ENCODE assay signal across 22 mouse cellular contexts in the genomic region with DNA sequence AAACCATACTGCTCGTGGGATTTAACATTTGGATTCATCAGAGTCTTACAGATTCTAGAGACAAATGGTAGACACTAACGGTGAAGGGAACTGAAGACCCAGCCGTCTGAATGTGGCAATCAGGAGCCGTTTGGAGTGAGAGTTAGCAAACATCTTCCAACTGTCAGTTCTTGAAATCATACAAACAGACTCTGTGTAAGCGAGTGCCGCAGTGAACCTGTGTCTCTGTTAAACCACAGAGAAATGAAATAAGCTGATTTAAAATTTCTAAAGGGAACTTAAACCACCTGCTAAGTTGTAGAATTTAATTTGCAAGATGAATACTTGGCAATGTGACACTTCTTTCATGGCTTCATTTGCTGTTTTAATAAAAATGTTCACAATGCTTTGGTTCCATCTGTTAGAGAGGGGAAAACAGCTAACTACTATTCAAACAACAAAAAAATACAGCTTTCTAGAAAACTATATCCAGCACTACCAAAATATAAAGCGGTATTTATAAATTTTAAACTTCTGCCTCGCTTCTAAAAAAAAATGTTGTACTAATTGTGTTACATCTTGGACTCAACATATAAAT.
A peak's percentile ranks its signal among the peaks of the same experiment; 100 is the strongest.
DNase-seq lines count a peak whose midpoint lies in the region; ATAC-seq lines count a peak whose summit lies in the region.
"Had no signal": no experiment of that assay in that cellular context is flagged by ENCODE, and none has a peak within 500 bp of the region (broad histone marks: within the 10 kb centered on the region; RNA-seq: fewer than 3 reads in every experiment).

No protein-coding gene starts in this region.

- H3K9me3 ChIP-seq in forebrain, embryonic 13.5 days (replicated peaks) = no peaks in the 10 kb centered on the region
- no peaks in the 10 kb centered on the region for H3K9me3 ChIP-seq in forebrain, embryonic 10.5 days
- H3K9me3 ChIP-seq: heart, embryonic 10.5 days; limb, embryonic 10.5 days; liver, embryonic 15.5 days; neural tube, embryonic 15.5 days had no signal

- peak; percentile 68; the same call in 1 of the 2 replicates for ATAC-seq in forebrain, embryonic 13.5 days
- ATAC-seq: inflammation-experienced regulatory T-cells, adult 6 months had no signal

- H3K4me1 ChIP-seq in forebrain, embryonic 13.5 days = no peaks in the 10 kb centered on the region
- no peaks in the 10 kb centered on the region for H3K4me1 ChIP-seq in forebrain, embryonic 10.5 days
- H3K4me1 ChIP-seq: heart, embryonic 10.5 days; limb, embryonic 10.5 days; liver, embryonic 15.5 days; neural tube, embryonic 15.5 days had no signal

- H3K4me2 ChIP-seq in forebrain, embryonic 13.5 days = no peak overlapping the region
- H3K4me2 ChIP-seq: hindbrain, embryonic 14.5 days; liver, embryonic 15.5 days; neural tube, embryonic 15.5 days had no signal

- no peak overlapping the region for H3K9ac ChIP-seq in forebrain, embryonic 13.5 days
- H3K9ac ChIP-seq: hindbrain, embryonic 14.5 days; liver, embryonic 15.5 days; neural tube, embryonic 15.5 days had no signal

- H3K36me3 ChIP-seq in forebrain, embryonic 13.5 days (ENCODE audit: poor library complexity, severe bottlenecking) = no peaks in the 10 kb centered on the region
- H3K36me3 ChIP-seq in forebrain, embryonic 10.5 days (replicated peaks) = no peaks in the 10 kb centered on the region
- H3K36me3 ChIP-seq: heart, embryonic 10.5 days; limb, embryonic 10.5 days; liver, embryonic 15.5 days; neural tube, embryonic 15.5 days had no signal

- no peak overlapping the region for H3K27ac ChIP-seq in forebrain, embryonic 13.5 days
- no peak overlapping the region for H3K27ac ChIP-seq in forebrain, embryonic 10.5 days
- H3K27ac ChIP-seq: gastrocnemius, adult 2 months; heart, embryonic 10.5 days; hindbrain, embryonic 14.5 days; limb, embryonic 10.5 days; liver, embryonic 15.5 days; neural tube, embryonic 15.5 days had no signal

- H3K27me3 ChIP-seq in forebrain, embryonic 13.5 days = no peaks in the 10 kb centered on the region
- H3K27me3 ChIP-seq in forebrain, embryonic 10.5 days (ENCODE audit: poor library complexity, severe bottlenecking) = no peaks in the 10 kb centered on the region
- H3K27me3 ChIP-seq: liver, embryonic 15.5 days; neural tube, embryonic 15.5 days had no signal

- DNase-seq in forebrain, embryonic 10.5 days (ENCODE audit: extremely low spot score, low spot score) = no peak
- peak; percentile 6 to 15 for DNase-seq in layer of hippocampus, adult 8-10 months (ENCODE audit: low spot score in 2 of 2)
- no peak for DNase-seq in layer of hippocampus, adult 11-12 months (ENCODE audit: low spot score)
- peak; percentile 23 for DNase-seq in brain, adult 2 months (ENCODE audit: low read depth, low spot score)
- peak; percentile 6 to 9 for DNase-seq in layer of hippocampus, postnatal 36 days
- DNase-seq in urinary bladder, adult 2 months (ENCODE audit: low spot score) = no peak
- DNase-seq: adrenal gland, postnatal 25 days; cerebellum, adult 11-12 months; gastrocnemius, adult 2 months; heart, postnatal 4 days; kidney, adult 18-20 months; liver; lung, postnatal 4 days; right cerebral cortex, adult 18-20 months; thymus, postnatal 25 days had no signal

- no peak overlapping the region for H3K4me3 ChIP-seq in forebrain, embryonic 13.5 days
- no peak overlapping the region for H3K4me3 ChIP-seq in forebrain, embryonic 10.5 days
- H3K4me3 ChIP-seq: gastrocnemius, adult 2 months; heart, embryonic 10.5 days; limb, embryonic 10.5 days; liver, embryonic 15.5 days; neural tube, embryonic 15.5 days had no signal

- 76% methylated on average over 8 of the region's 8 CpGs for WGBS in forebrain, embryonic 13.5 days
- WGBS in forebrain, embryonic 10.5 days = 89% methylated on average over 8 of the region's 8 CpGs

Comparison
In these comparisons a context has a peak if more than half of its experiments do, and no peak if none do; other contexts are left out.
1. DNase-seq: peak in layer of hippocampus, adult 8-10 months (2 of 2), brain, adult 2 months (single experiment) and layer of hippocampus, postnatal 36 days (2 of 2); none in forebrain, embryonic 10.5 days (single experiment), layer of hippocampus, adult 11-12 months (single experiment) and urinary bladder, adult 2 months (single experiment).